Mouse (Mus musculus): ENCODE measurements at regions not wholly inside any gene's neighbourhood (a gene's known extent, or its start where the extent isn't known, plus 50 kb on each side); places are given as distances from the start of the nearest gene placed in this dataset.

- no peak overlapping the region for H3K27ac ChIP-seq
- no peak overlapping the region for H3K4me3 ChIP-seq (replicated peaks)
- no peak overlapping the region for H3K9ac ChIP-seq
- no peaks in the 10 kb centered on the region for H3K9me3 ChIP-seq
- WGBS = 29% methylated on average over 5 of the region's 5 CpGs
- no peak overlapping the region for H3K4me2 ChIP-seq
- H3K27me3 ChIP-seq = no peaks in the 10 kb centered on the region
- H3K4me1 ChIP-seq = no peaks in the 10 kb centered on the region
- ATAC-seq (ENCODE audit: low FRiP score) = peak; percentile 46; the same call in 1 of the 2 replicates
- H3K36me3 ChIP-seq (replicated peaks) = no peaks in the 10 kb centered on the region
Observed at GRCm38 (mm10) chr7:71533109-71533508, 181.8 kb upstream of the Gm10295 start.

GRCm38 (mm10) chr7:71531496-71531895 lies 180.2 kb upstream of the Gm10295 start:
- Histone ChIP-seq H3K4me1 (no peaks in the 10 kb centered on the region), H3K9me3 (no peaks in the 10 kb centered on the region), H3K9ac (no peak overlapping the region), H3K36me3 (replicated peaks) (no peaks in the 10 kb centered on the region), H3K27me3 (no peaks in the 10 kb centered on the region), H3K27ac (no peak overlapping the region), H3K4me2 (no peak overlapping the region), H3K4me3 (replicated peaks) (no peak overlapping the region)
- WGBS = 79% methylated on average over 6 of the region's 6 CpGs
- ATAC-seq (ENCODE audit: low FRiP score) = no peak

GRCm38 (mm10) chr7:71530922-71531321 lies 179.6 kb upstream of the Gm10295 start:
- 90% methylated on average over 4 of the region's 4 CpGs for WGBS
- Histone ChIP-seq H3K9ac (no peak overlapping the region), H3K9me3 (no peaks in the 10 kb centered on the region), H3K27ac (no peak overlapping the region), H3K27me3 (no peaks in the 10 kb centered on the region), H3K4me2 (no peak overlapping the region), H3K4me1 (no peaks in the 10 kb centered on the region), H3K36me3 (replicated peaks) (no peaks in the 10 kb centered on the region), H3K4me3 (replicated peaks) (no peak overlapping the region)
- ATAC-seq (ENCODE audit: low FRiP score) = no peak

- H3K4me3 ChIP-seq (replicated peaks) = no peak overlapping the region
- 85% methylated on average over 2 of the region's 2 CpGs for WGBS
- no peaks in the 10 kb centered on the region for H3K9me3 ChIP-seq
- H3K4me2 ChIP-seq = no peak overlapping the region
- no peak overlapping the region for H3K9ac ChIP-seq
- ATAC-seq (ENCODE audit: low FRiP score) = no peak
- no peaks in the 10 kb centered on the region for H3K27me3 ChIP-seq
- no peaks in the 10 kb centered on the region for H3K4me1 ChIP-seq
- H3K36me3 ChIP-seq (replicated peaks) = no peaks in the 10 kb centered on the region
- H3K27ac ChIP-seq = no peak overlapping the region
Observed at GRCm38 (mm10) chr7:71526152-71526551, 174.9 kb upstream of the Gm10295 start.

GRCm38 (mm10) chr7:71524577-71525126 lies 173.4 kb upstream of the Gm10295 start:
- ATAC-seq (ENCODE audit: low FRiP score) = no peak
- Histone ChIP-seq H3K4me1 (no peaks in the 10 kb centered on the region), H3K4me3 (replicated peaks) (no peak overlapping the region), H3K36me3 (replicated peaks) (no peaks in the 10 kb centered on the region), H3K4me2 (no peak overlapping the region), H3K9ac (no peak overlapping the region), H3K27me3 (no peaks in the 10 kb centered on the region), H3K27ac (no peak overlapping the region), H3K9me3 (no peaks in the 10 kb centered on the region)

GRCm38 (mm10) chr7:71524119-71524518 lies 172.8 kb upstream of the Gm10295 start:
- no peak overlapping the region for H3K27ac ChIP-seq
- 75% methylated on average over 2 of the region's 2 CpGs for WGBS
- no peaks in the 10 kb centered on the region for H3K9me3 ChIP-seq
- no peak overlapping the region for H3K4me2 ChIP-seq
- H3K36me3 ChIP-seq (replicated peaks) = no peaks in the 10 kb centered on the region
- no peaks in the 10 kb centered on the region for H3K4me1 ChIP-seq
- H3K27me3 ChIP-seq = no peaks in the 10 kb centered on the region
- no peak overlapping the region for H3K9ac ChIP-seq
- no peak for ATAC-seq (ENCODE audit: low FRiP score)
- H3K4me3 ChIP-seq (replicated peaks) = no peak overlapping the region

- H3K9me3 ChIP-seq = no peaks in the 10 kb centered on the region
- no peaks in the 10 kb centered on the region for H3K4me1 ChIP-seq
- no peak overlapping the region for H3K4me3 ChIP-seq (replicated peaks)
- no peak overlapping the region for H3K4me2 ChIP-seq
- ATAC-seq (ENCODE audit: low FRiP score) = no peak
- no peak overlapping the region for H3K9ac ChIP-seq
- no peaks in the 10 kb centered on the region for H3K27me3 ChIP-seq
- H3K36me3 ChIP-seq (replicated peaks) = no peaks in the 10 kb centered on the region
- WGBS = 83% methylated on average over 3 of the region's 3 CpGs
- H3K27ac ChIP-seq = no peak overlapping the region
Observed at GRCm38 (mm10) chr7:71507379-71507778, 156.1 kb upstream of the Gm10295 start.

GRCm38 (mm10) chr7:71500719-71501118 lies 149.4 kb upstream of the Gm10295 start:
- ATAC-seq (ENCODE audit: low FRiP score) = no peak
- Histone ChIP-seq H3K36me3 (replicated peaks) (no peaks in the 10 kb centered on the region), H3K4me3 (replicated peaks) (no peak overlapping the region), H3K27me3 (no peaks in the 10 kb centered on the region), H3K27ac (no peak overlapping the region), H3K4me2 (no peak overlapping the region), H3K9ac (no peak overlapping the region), H3K4me1 (no peaks in the 10 kb centered on the region), H3K9me3 (no peaks in the 10 kb centered on the region)
- 67% methylated on average over 6 of the region's 6 CpGs for WGBS

- Histone ChIP-seq H3K9me3 (no peaks in the 10 kb centered on the region), H3K27me3 (no peaks in the 10 kb centered on the region)
Observed at GRCm38 (mm10) chr7:71498123-71498522, 146.8 kb upstream of the Gm10295 start.

GRCm38 (mm10) chr7:71491128-71491527 lies 139.8 kb upstream of the Gm10295 start:
- 67% methylated on average over 4 of the region's 4 CpGs for WGBS

More at GRCm38 (mm10) chr7:71498123-71498522, 146.8 kb upstream of the Gm10295 start:
- 89% methylated on average over 7 of the region's 7 CpGs for WGBS
- ATAC-seq (ENCODE audit: low FRiP score) = no peak
- no peak overlapping the region for H3K9ac ChIP-seq
- H3K4me3 ChIP-seq (replicated peaks) = no peak overlapping the region
- no peaks in the 10 kb centered on the region for H3K4me1 ChIP-seq
- H3K36me3 ChIP-seq (replicated peaks) = no peaks in the 10 kb centered on the region
- H3K27ac ChIP-seq = no peak overlapping the region
- no peak overlapping the region for H3K4me2 ChIP-seq

GRCm38 (mm10) chr7:71488016-71488650 lies 136.8 kb upstream of the Gm10295 start:
- Histone ChIP-seq H3K4me1 (no peaks in the 10 kb centered on the region), H3K4me2 (no peak overlapping the region), H3K36me3 (replicated peaks) (no peaks in the 10 kb centered on the region), H3K9ac (no peak overlapping the region), H3K27ac (no peak overlapping the region), H3K9me3 (no peaks in the 10 kb centered on the region), H3K27me3 (no peaks in the 10 kb centered on the region), H3K4me3 (replicated peaks) (no peak overlapping the region)
- no peak for ATAC-seq (ENCODE audit: low FRiP score)
- WGBS = 85% methylated on average over 7 of the region's 7 CpGs

More at GRCm38 (mm10) chr7:71491128-71491527, 139.8 kb upstream of the Gm10295 start:
- H3K4me1 ChIP-seq = no peaks in the 10 kb centered on the region
- H3K9me3 ChIP-seq = no peaks in the 10 kb centered on the region
- no peak overlapping the region for H3K4me3 ChIP-seq (replicated peaks)
- H3K4me2 ChIP-seq = no peak overlapping the region
- no peak overlapping the region for H3K27ac ChIP-seq
- no peaks in the 10 kb centered on the region for H3K27me3 ChIP-seq
- no peak for ATAC-seq (ENCODE audit: low FRiP score)
- H3K36me3 ChIP-seq (replicated peaks) = no peaks in the 10 kb centered on the region
- no peak overlapping the region for H3K9ac ChIP-seq

- Histone ChIP-seq H3K9ac (no peak overlapping the region), H3K9me3 (no peaks in the 10 kb centered on the region), H3K36me3 (replicated peaks) (no peaks in the 10 kb centered on the region), H3K27ac (no peak overlapping the region), H3K27me3 (no peaks in the 10 kb centered on the region), H3K4me1 (no peaks in the 10 kb centered on the region; the same call in 1 of the 2 replicates), H3K4me2 (no peak overlapping the region), H3K4me3 (replicated peaks) (no peak overlapping the region)
- ATAC-seq (ENCODE audit: low FRiP score) = no peak
- 82% methylated on average over 4 of the region's 4 CpGs for WGBS
Observed at GRCm38 (mm10) chr7:71475383-71475782, 124.1 kb upstream of the Gm10295 start.
